In genomic region chr8:110792574-110793200, GRCm38 (mm10) we compare ENCODE assay signal across 10 mouse cellular contexts. TPM values are rescaled to one million over a fixed set of nuclear protein-coding genes. Genes with fewer than 3 reads are reported as not detected.
DNase-seq lines count a peak whose midpoint lies in the region; ATAC-seq lines count a peak whose summit lies in the region.
"Had no signal": no experiment of that assay in that cellular context is flagged by ENCODE, and none has a peak within 500 bp of the region (broad histone marks: within the 10 kb centered on the region; RNA-seq: fewer than 3 reads in every experiment).

No protein-coding gene starts in this region.

- ATAC-seq in heart, embryonic 16.5 days (replicated peaks; ENCODE audit: extremely low read depth, insufficient read depth, low FRiP score), result peak; percentile 19

- H3K36me3 ChIP-seq in heart, embryonic 16.5 days (ENCODE audit: control insufficient read depth, insufficient read depth), result no peaks in the 10 kb centered on the region
- H3K36me3 ChIP-seq: G1E had no signal

- peaks cover 4% of the 10 kb centered on the region for H3K4me1 ChIP-seq in heart, embryonic 16.5 days (ENCODE audit: control insufficient read depth, insufficient read depth, low read length)

- WGBS in heart, embryonic 16.5 days, result 53% methylated on average over 11 of the region's 11 CpGs

- no peak overlapping the region for H3K9ac ChIP-seq in heart, embryonic 16.5 days (ENCODE audit: low read length)

- peaks cover 9% of the 10 kb centered on the region; the same call in 1 of the 2 replicates for H3K9me3 ChIP-seq in heart, embryonic 16.5 days (replicated peaks; ENCODE audit: control insufficient read depth, low read length)

- H3K4me3 ChIP-seq in heart, embryonic 16.5 days (ENCODE audit: low read length), result no peak overlapping the region

- H3K27me3 ChIP-seq in heart, embryonic 16.5 days (ENCODE audit: control insufficient read depth, insufficient read depth, low read length), result no peaks in the 10 kb centered on the region

- no peak overlapping the region for H3K4me2 ChIP-seq in heart, embryonic 16.5 days (ENCODE audit: low read depth, low read length)

- no peak for DNase-seq in heart, adult 11 months
- DNase-seq in MN1 (ENCODE audit: low spot score), result peak; percentile 86
- peak; percentile 97 for DNase-seq in kidney, adult 9 months
- DNase-seq in lung, postnatal 14 days, result peak; percentile 67
- DNase-seq in ovary, postnatal 14 days (ENCODE audit: low spot score), result no peak
- DNase-seq in heart, adult 18-20 months, result no peak
- no peak for DNase-seq in c-Kit-positive CD71-positive TER-119-positive erythroid progenitor cells, embryonic 14.5 days (ENCODE audit: low spot score)
- DNase-seq: spleen, adult 18-20 months had no signal

- no peak overlapping the region for H3K27ac ChIP-seq in heart, embryonic 16.5 days (ENCODE audit: low read length)

RNA-seq across cellular contexts. Expression of gene Il34, which starts 13.0 kb away (rescaled TPM):
- 1.5 and 1.9 TPM in 2 replicates for polyA plus RNA-seq in heart, embryonic 16.5 days (2015; fragmentation: Nextera tagmentation; extraction: Ambion mirVana)
- 1 to 10 TPM; 3.9 to 5.1 TPM for total RNA-seq in heart, adult 18-20 months (2021)
- total RNA-seq: G1E had no signal
- polyA plus RNA-seq: G1E had no signal

RNA-seq across cellular contexts. Expression of gene Cog4, which starts 53.7 kb away (rescaled TPM):
- 61.5 and 66.4 TPM in 2 replicates for polyA plus RNA-seq in heart, embryonic 16.5 days (2015; fragmentation: Nextera tagmentation; extraction: Ambion mirVana)
- total RNA-seq in heart, adult 18-20 months (2021), result 10 to 100 TPM; 69.4 to 74.8 TPM

RNA-seq across cellular contexts. Expression of gene Sf3b3, which starts 53.9 kb away (rescaled TPM):
- polyA plus RNA-seq in heart, embryonic 16.5 days (2015; fragmentation: Nextera tagmentation; extraction: Ambion mirVana), result 82.8 and 88.1 TPM in 2 replicates
- 10 to 100 TPM; 36.7 to 37.5 TPM for total RNA-seq in heart, adult 18-20 months (2021)

Comparison
In these comparisons a context has a peak if more than half of its experiments do, and no peak if none do; other contexts are left out.
1. DNase-seq: peak in MN1 (single experiment), kidney, adult 9 months (single experiment) and lung, postnatal 14 days (single experiment); none in heart, adult 11 months (single experiment), ovary, postnatal 14 days (single experiment), heart, adult 18-20 months (0 of 2) and c-Kit-positive CD71-positive TER-119-positive erythroid progenitor cells, embryonic 14.5 days (single experiment).